Mouse (Mus musculus) cerebellum, adult 2 months (tissue): ENCODE data around the gene Btbd17.

Experiments
- CTCF ChIP-seq: fragments of 200-500 bp; IDR thresholded peaks from 2 replicates; pipeline ENCODE4 v1.5.1; 2011; ENCODE audit warnings: low read depth, mild to moderate bottlenecking, control low read depth, low read length, moderate library complexity, borderline replicate concordance; ENCODE audit not compliant: insufficient read depth
- POLR2A ChIP-seq: fragments of 200-500 bp; IDR thresholded peaks from 2 replicates; pipeline ENCODE4 v1.6.1; 2011; ENCODE audit warnings: low read length, control low read depth, borderline replicate concordance; ENCODE audit not compliant: insufficient read depth

DNA sequence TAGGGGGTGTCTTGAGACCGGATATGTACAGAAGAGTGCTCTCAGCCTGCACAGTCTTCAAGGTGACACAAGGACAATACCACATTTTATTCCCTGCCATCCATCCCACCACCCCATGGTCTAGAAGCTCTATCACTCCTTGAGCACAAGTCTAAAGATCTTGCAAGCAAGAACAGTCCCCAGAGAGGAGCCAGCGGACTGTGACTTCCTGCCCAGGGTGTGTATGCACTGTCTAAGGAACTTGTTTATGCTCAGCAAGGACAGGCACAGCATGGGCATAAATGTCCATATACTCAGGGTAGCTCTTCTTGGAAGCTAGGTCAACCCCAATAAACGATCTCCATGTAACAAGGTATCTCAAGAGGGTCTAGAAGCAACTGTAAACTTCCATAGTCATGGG lies 2.2 kb upstream of the Btbd17 start:
- TF ChIP-seq CTCF (no peak), POLR2A (no peak)
